Mouse (Mus musculus): ENCODE data around the gene Txndc17. TPM values are rescaled to one million over a fixed set of nuclear protein-coding genes. Genes with fewer than 3 reads are reported as not detected.
A peak's percentile ranks its signal among the peaks of the same experiment; 100 is the strongest.

Gene Txndc17
- polyA plus RNA-seq, 1 experiment: 86.5 TPM

- Histone ChIP-seq H3K36me3 (ENCODE audit: control insufficient read depth, insufficient read depth, low read length) (peaks cover 34% of the 10 kb centered on the region), H3K27ac (ENCODE audit: insufficient read depth, low read depth, low read length) (no peak overlapping the region), H3K27me3 (ENCODE audit: control insufficient read depth, insufficient read depth, low read length) (no peaks in the 10 kb centered on the region), H3K4me1 (ENCODE audit: control insufficient read depth, insufficient read depth, insufficient read length, low read length) (no peaks in the 10 kb centered on the region), H3K4me3 (ENCODE audit: low read depth, low read length) (no peak overlapping the region)
- WGBS: 85% methylated on average over 3 of the region's 3 CpGs
- TF ChIP-seq POLR2A (IDR thresholded peaks at IDR 0.05; ENCODE audit: low read depth, low read length): no peak
- no peak for TF ChIP-seq CTCF (IDR thresholded peaks at IDR 0.05; ENCODE audit: extremely low read depth, insufficient read length, insufficient replicate concordance, low read depth, low read length)
These were observed 30.8 kb upstream of the Txndc17 start for GRCm38 (mm10) chr11:72176553-72176952.

DNA sequence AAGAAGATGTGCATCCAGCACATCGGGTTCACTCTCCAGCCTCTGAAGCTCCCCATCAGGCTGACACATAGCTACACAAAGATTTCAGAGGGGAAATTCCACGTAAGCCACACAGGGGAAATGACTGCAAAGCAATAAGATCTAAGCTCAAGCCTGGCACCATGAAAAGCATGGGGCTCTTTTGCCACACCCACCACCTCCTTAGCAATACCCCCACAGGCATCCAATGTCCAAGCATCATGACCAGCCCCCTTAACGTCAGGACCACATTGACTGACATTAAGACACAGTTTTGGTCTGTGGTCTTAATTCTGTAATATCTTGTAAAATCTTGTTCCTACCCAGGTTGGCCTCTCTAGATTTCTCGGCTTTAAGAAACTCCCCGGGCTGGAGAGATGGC lies 26.8 kb upstream of the Txndc17 start:
- peaks cover 30% of the 10 kb centered on the region for H3K36me3 ChIP-seq (ENCODE audit: control insufficient read depth, insufficient read depth, low read length)
- TF ChIP-seq POLR2A (IDR thresholded peaks at IDR 0.05; ENCODE audit: low read depth, low read length): no peak
- no peak for TF ChIP-seq CTCF (IDR thresholded peaks at IDR 0.05; ENCODE audit: extremely low read depth, insufficient read length, insufficient replicate concordance, low read depth, low read length)

GRCm38 (mm10) chr11:72181136-72181535 lies 26.2 kb upstream of the Txndc17 start:
- Histone ChIP-seq H3K4me1 (ENCODE audit: control insufficient read depth, insufficient read depth, insufficient read length, low read length) (0 out of 2 replicates have a peak, but pooled peaks cover 2% of the 10 kb centered on the region), H3K27ac (ENCODE audit: insufficient read depth, low read depth, low read length) (no peak overlapping the region), H3K27me3 (ENCODE audit: control insufficient read depth, insufficient read depth, low read length) (no peaks in the 10 kb centered on the region), H3K36me3 (ENCODE audit: control insufficient read depth, insufficient read depth, low read length) (peaks cover 29% of the 10 kb centered on the region), H3K4me3 (ENCODE audit: low read depth, low read length) (no peak overlapping the region)
- TF ChIP-seq CTCF (IDR thresholded peaks at IDR 0.05; ENCODE audit: extremely low read depth, insufficient read length, insufficient replicate concordance, low read depth, low read length): no peak
- TF ChIP-seq POLR2A (IDR thresholded peaks at IDR 0.05; ENCODE audit: low read depth, low read length): no peak
- 93% methylated on average over 4 of the region's 4 CpGs for WGBS

More for the DNA sequence above, 26.8 kb upstream of the Txndc17 start:
- no peak overlapping the region for H3K4me3 ChIP-seq (ENCODE audit: low read depth, low read length)
- no peaks in the 10 kb centered on the region for H3K27me3 ChIP-seq (ENCODE audit: control insufficient read depth, insufficient read depth, low read length)
- H3K27ac ChIP-seq (ENCODE audit: insufficient read depth, low read depth, low read length): no peak overlapping the region
- WGBS: 89% methylated on average over 5 of the region's 5 CpGs
- 0 out of 2 replicates have a peak, but pooled peaks cover 2% of the 10 kb centered on the region for H3K4me1 ChIP-seq (ENCODE audit: control insufficient read depth, insufficient read depth, insufficient read length, low read length)

GRCm38 (mm10) chr11:72184252-72184651 lies 23.1 kb upstream of the Txndc17 start:
- H3K4me3 ChIP-seq (ENCODE audit: low read depth, low read length): no peak overlapping the region
- WGBS: 82% methylated on average over 4 of the region's 4 CpGs
- TF ChIP-seq POLR2A (IDR thresholded peaks at IDR 0.05; ENCODE audit: low read depth, low read length) (no peak), CTCF (IDR thresholded peaks at IDR 0.05; ENCODE audit: extremely low read depth, insufficient read length, insufficient replicate concordance, low read depth, low read length) (no peak)
- H3K27me3 ChIP-seq (ENCODE audit: control insufficient read depth, insufficient read depth, low read length): no peaks in the 10 kb centered on the region
- H3K4me1 ChIP-seq (ENCODE audit: control insufficient read depth, insufficient read depth, insufficient read length, low read length): 0 out of 2 replicates have a peak, but pooled peaks cover 2% of the 10 kb centered on the region
- H3K27ac ChIP-seq (ENCODE audit: insufficient read depth, low read depth, low read length): no peak overlapping the region
- peaks cover 13% of the 10 kb centered on the region for H3K36me3 ChIP-seq (ENCODE audit: control insufficient read depth, insufficient read depth, low read length)

GRCm38 (mm10) chr11:72190857-72191256 lies 16.5 kb upstream of the Txndc17 start:
- no peak overlapping the region for H3K27ac ChIP-seq (ENCODE audit: insufficient read depth, low read depth, low read length)
- H3K4me1 ChIP-seq (ENCODE audit: control insufficient read depth, insufficient read depth, insufficient read length, low read length): no peaks in the 10 kb centered on the region
- WGBS: 93% methylated on average over 1 of the region's 1 CpGs
- TF ChIP-seq POLR2A (IDR thresholded peaks at IDR 0.05; ENCODE audit: low read depth, low read length) (no peak), CTCF (IDR thresholded peaks at IDR 0.05; ENCODE audit: extremely low read depth, insufficient read length, insufficient replicate concordance, low read depth, low read length) (no peak)
- H3K27me3 ChIP-seq (ENCODE audit: control insufficient read depth, insufficient read depth, low read length): no peaks in the 10 kb centered on the region
- H3K4me3 ChIP-seq (ENCODE audit: low read depth, low read length): no peak overlapping the region
- H3K36me3 ChIP-seq (ENCODE audit: control insufficient read depth, insufficient read depth, low read length): peaks cover 25% of the 10 kb centered on the region

GRCm38 (mm10) chr11:72194259-72194658 lies 13.1 kb upstream of the Txndc17 start:
- Histone ChIP-seq H3K4me3 (ENCODE audit: low read depth, low read length) (no peak overlapping the region), H3K27me3 (ENCODE audit: control insufficient read depth, insufficient read depth, low read length) (no peaks in the 10 kb centered on the region), H3K4me1 (ENCODE audit: control insufficient read depth, insufficient read depth, insufficient read length, low read length) (no peaks in the 10 kb centered on the region), H3K36me3 (ENCODE audit: control insufficient read depth, insufficient read depth, low read length) (peaks cover 31% of the 10 kb centered on the region), H3K27ac (ENCODE audit: insufficient read depth, low read depth, low read length) (no peak overlapping the region)
- WGBS: 51% methylated on average over 2 of the region's 2 CpGs
- TF ChIP-seq POLR2A (IDR thresholded peaks at IDR 0.05; ENCODE audit: low read depth, low read length): no peak
- TF ChIP-seq CTCF (IDR thresholded peaks at IDR 0.05; ENCODE audit: extremely low read depth, insufficient read length, insufficient replicate concordance, low read depth, low read length): no peak

GRCm38 (mm10) chr11:72196506-72196905 lies 10.8 kb upstream of the Txndc17 start:
- no peaks in the 10 kb centered on the region for H3K4me1 ChIP-seq (ENCODE audit: control insufficient read depth, insufficient read depth, insufficient read length, low read length)
- H3K4me3 ChIP-seq (ENCODE audit: low read depth, low read length): no peak overlapping the region
- no peaks in the 10 kb centered on the region for H3K27me3 ChIP-seq (ENCODE audit: control insufficient read depth, insufficient read depth, low read length)
- 0 out of 2 replicates have a peak overlapping the region, but pooled peaks have one; percentile 1 for H3K27ac ChIP-seq (ENCODE audit: insufficient read depth, low read depth, low read length)
- TF ChIP-seq POLR2A (IDR thresholded peaks at IDR 0.05; ENCODE audit: low read depth, low read length): no peak
- no peak for TF ChIP-seq CTCF (IDR thresholded peaks at IDR 0.05; ENCODE audit: extremely low read depth, insufficient read length, insufficient replicate concordance, low read depth, low read length)
- H3K36me3 ChIP-seq (ENCODE audit: control insufficient read depth, insufficient read depth, low read length): peaks cover 23% of the 10 kb centered on the region
- 86% methylated on average over 8 of the region's 8 CpGs for WGBS
